Mouse (Mus musculus): Measurements from ENCODE around the gene Crybg3.

Crybg3 gene

DNA sequence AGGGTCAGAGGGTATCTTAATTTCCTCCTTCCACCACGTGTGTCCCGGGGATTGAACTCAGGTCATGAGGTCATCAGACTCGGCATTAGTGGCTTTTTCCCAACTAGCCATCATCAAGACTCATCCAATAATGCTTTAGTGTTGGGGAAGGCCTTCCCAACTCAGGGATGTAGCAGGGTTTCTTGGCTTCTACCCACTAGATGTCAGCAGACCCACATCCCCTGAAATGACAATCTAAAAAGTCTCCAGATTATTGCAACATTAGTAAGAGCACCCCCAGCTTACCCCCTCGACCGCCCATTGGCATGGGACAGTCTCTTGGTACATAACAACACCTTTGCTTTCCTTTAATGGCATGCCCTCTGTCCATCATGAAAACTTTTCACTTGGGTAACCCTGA is 65.1 kb downstream of the Crybg3 start:
- in situ Hi-C loops (cut with MboI, MseI): no loop called here

DNA sequence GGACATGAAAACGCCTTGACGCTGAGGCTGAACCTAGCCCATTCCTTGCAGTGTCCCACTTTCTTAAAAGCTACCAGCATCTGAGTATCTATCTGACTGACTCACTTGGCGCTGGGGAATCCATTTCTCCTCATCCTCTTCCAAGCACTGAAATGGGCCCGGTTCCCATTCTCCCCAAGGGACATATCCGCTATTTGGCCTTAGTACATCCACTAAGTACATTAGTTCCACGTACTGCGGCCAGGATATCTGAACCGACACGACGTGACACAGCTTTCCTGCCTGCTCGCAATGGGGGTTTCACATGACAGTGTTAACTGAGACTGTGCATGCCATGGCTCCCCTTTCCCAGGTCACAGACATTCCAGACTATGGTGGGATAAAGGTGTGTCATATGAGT is 66.4 kb downstream of the Crybg3 start:
- in situ Hi-C loops (cut with MboI, MseI): loop anchor here (5.0 kb wide), 1 partner anchor 38 kb away; no protein-coding TSS in a partner anchor

DNA sequence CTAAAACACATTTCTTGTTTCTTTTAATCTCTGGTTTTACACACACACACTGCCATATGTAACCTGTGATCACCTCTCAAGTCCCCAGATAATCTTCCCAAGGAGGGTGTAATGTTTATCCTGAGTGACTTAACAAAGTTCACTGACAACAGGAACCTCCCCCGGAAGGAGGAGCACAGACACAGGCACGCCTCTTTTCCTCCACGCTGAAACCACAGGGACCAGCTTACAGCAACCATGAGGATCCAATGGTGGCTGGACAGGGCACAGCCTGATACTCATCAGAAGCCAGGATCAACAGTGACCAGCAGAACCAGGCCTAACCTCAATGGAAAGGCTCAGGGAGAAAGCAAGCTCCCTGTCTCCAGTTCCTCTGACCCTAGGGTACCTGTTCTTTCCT is 68.2 kb downstream of the Crybg3 start:
- in situ Hi-C loops (cut with MboI, MseI): loop anchor here (5.0 kb wide), 1 partner anchor 40 kb away; no protein-coding TSS in a partner anchor

DNA sequence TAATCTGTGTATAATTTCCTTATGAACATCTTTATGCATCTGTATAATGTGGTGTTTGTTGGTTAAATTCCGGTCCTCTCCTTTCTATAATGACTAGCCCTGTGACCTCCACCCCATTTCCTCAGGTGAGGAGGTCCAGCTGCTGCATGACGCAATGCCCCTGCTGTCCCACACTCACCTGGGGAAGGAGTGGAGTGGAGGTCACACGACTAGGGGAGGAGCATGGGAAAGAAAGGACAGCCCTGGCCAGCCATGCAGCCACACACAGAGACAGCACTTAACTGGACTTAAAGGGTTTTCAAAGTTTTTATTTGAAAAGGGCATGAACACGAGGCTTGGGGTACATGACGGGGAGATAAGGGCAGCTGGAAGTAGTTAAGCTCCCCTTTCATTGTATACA is 69.5 kb downstream of the Crybg3 start:
- in situ Hi-C loops (cut with MboI, MseI): loop anchor here (5.0 kb wide), 1 partner anchor 41 kb away; no protein-coding TSS in a partner anchor

DNA sequence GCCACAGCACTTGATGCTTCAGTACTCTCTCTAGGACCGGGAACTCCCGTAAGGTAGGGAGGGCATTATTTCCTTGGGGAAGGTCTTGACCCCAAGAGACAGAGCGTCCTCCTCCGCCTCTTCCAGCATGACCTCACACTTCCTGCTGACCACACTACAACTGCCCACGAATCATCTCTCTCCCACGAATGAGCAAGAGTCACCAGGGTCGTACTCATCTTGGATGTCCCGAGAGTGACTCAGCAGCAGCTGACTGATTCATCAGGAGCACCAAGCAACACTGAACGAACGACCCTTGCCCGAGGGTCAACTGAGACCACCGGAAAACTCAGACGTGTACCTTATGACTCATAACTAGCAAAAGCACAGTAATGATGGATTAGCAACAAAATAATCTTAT is 71.2 kb downstream of the Crybg3 start:
- in situ Hi-C loops (cut with MboI, MseI): no loop called here

DNA sequence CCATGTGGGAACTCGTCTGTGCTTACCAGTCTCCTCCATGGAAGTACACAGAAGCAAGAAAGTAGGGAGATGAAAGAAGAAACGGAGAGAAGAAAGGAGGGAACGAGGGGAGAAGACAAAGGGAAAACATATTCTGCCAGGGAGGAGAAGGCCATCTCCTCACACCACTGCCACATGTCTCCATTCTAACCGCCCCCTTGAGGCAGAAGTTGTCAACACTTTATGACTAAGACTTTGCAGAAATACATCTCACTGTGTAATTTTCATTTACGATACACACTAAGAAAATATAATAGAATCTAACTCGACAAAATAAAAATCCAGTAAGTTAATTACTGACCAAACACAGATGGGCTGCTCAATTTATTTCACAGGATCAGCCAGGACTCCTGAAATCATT is 73.8 kb downstream of the Crybg3 start:
- in situ Hi-C loops (cut with MboI, MseI): no loop called here

DNA sequence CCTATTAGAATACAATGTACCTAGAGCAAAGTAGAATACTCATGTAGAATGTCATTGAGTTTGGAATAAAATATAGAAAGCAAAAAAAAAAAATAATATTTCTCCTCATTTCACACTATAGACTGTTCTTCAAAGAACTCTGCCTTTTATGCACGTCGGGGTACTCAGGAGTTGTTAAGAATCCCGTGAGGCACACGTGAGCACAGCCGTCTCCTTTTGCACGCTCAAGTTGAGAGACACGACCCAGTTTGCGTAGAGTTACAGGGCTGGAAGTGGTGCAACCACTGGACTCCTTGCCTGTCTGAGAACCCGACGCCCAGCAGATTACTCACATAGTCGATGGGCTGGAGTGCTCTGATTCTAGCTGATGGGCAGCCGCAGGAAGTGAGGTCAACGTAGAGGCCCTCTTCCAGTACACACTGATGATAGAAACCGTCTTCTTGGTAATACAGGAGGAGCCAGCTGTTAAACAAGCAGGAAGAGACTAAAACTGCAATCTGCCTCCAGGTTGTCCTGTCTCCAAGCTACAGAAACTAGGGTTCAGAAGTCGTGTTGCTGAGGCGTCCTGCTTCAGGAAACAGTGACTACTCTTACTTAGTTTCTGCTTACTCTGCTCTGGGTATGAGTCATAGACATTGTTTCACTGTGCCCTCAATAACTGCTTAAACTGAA is 78.9 kb downstream of the Crybg3 start:
- in situ Hi-C loops (cut with MboI, MseI): no loop called here

DNA sequence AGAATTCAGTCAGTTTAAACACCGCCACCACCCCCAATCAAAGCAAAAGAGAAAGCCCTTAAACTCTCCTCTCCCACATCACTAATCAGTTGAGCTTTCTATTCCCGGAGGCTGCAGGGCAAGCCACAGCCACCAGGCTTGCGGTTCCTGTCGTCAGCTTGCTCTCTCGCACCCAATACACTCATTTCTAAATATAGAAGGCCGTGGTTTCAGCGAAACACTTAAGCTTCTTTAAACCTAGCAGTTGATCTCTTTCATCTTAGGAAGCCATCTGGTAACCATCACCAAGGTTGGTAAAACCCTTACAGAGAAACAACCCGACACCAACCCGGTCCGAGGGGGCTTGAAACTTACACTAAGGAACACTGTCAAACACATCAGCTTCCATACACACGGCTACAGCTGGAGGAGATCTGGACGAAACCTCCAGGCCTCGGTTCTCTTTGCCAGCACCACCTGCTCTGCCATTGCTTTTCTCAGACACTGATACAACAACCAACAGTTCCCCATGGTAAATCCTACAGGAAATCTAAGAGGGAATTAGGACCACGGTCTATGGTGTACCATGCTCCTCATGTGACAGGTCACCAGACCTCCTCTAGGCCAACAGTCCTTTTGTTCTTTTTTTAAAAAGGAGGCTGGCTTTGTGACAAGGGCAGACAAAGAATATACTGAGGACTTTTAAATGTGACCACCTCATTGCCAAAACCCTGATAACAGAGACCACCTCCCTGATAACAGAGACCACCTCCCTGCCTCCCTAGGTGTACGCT is 83.1 kb downstream of the Crybg3 start:
- in situ Hi-C loops (cut with MboI, MseI): loop anchor here (5.0 kb wide), 1 partner anchor 50 kb away; no protein-coding TSS in a partner anchor

DNA sequence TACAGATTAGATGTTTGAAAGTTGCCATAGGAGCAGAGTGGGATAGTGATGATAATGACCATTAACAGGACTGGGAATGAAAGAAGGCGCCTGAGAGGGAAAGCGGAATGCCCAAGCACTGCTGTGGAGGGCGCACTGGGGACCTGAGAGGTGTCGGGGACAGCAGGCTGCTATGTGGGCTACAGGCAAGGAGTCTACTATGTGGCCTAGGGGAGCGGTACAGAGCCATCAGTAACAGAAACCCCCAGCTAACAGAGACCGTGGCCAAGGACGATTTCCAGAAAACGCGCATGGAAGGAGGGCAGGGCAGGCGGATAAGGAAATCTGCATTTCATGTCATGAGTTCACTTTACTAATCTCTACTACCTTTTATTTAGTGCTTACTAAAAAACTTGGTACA is 83.8 kb downstream of the Crybg3 start:
- in situ Hi-C loops (cut with MboI, MseI): loop anchor here (5.0 kb wide), 1 partner anchor 50 kb away; no protein-coding TSS in a partner anchor

DNA sequence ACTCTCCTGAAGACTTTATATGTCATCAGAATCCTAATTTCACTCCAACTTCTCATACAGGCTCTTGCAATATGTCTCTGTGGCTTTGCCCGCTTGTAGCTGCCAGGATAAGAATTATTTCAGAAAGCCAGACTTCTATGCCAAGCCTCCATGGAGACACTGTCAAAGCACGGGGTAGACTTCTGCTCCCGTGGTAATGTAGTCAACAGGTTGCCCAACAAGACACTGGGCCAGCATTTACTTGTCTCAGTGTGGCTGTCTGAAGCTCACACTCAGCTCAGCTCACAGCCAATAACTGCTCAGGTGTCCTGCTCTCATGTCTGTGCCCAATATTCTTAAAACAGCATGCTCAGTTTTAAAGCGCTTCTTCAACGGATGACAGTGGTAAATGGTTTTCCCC is 85.6 kb downstream of the Crybg3 start:
- in situ Hi-C loops (cut with MboI, MseI): loop anchor here (5.0 kb wide), 1 partner anchor 48 kb away; no protein-coding TSS in a partner anchor

DNA sequence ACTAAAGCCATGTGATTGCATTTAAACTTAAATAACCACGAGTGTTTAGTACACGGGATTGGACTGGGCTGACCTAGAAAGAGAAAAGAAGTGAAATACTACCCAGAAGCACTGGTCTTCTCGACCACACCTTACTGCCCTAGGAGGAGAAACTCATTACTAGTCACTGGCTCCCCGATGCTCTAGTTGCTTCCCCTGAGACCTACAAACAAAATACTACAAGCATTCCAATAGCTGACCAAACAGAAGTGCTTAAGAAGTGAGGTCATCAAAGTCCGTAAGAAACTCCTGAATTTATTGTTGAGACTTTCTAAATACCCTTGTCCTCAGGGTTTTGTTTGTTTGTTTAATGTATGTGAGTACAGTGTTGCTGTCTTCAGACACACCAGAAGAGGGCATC is 90.9 kb downstream of the Crybg3 start:
- in situ Hi-C loops (cut with MboI, MseI): no loop called here

DNA sequence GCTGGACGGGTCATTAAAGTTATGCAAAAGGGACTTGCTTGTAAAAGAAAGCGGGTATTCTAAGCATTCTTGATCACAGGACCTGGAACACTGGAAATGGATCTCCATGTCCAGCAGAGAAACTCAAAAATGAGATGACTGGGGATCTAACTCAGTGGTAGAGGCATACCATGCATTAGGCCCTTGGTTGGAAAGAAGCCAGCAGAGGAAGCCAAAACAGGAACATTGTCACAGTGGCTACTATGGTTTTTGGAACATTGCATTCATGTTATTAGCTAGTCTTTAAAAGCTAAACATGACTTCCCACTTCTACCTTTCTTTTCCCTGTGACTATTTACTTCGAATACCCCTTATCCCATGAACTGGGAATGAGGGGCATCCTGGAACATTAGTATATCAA is 101.6 kb downstream of the Crybg3 start:
- in situ Hi-C loops (cut with MboI, MseI): no loop called here

DNA sequence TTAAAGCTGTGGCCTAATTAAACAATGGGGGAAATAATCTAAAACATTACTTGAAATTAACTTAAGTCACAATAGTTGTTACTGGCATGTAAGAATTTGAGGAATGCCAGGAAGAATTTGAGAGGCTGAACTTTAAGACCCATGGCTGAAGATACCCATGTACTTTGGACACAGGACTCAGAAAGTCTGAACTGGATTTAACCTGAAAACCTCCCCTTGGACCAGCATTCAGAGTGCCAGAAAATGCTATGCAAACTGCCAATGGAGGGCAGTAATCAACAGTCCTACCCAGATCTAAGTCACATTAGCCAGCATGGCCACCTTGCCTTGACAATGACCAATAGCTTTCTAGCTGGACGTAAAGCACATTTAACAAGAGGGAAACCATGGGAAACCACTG is 102.8 kb downstream of the Crybg3 start:
- in situ Hi-C loops (cut with MboI, MseI): no loop called here

DNA sequence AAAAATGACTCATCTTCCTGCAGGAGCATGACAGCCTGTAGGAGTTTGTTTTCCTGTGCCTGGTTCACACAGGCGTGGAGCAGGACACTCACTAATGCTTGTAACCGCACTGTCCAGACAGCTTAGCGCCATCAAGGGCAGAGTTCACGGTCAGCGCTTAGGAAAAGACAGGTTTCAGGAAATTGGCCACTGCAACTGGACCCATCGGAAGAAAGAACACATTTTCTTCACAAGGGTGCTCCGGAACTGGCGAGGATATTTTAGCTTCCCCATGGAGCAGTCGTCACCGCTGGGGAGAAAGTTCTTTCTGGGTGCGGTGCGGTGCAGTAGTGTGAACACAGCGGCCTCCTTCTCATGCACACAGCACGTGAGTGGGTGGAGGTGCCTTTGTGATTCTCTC is 107.6 kb downstream of the Crybg3 start:
- in situ Hi-C loops (cut with MboI, MseI): no loop called here

DNA sequence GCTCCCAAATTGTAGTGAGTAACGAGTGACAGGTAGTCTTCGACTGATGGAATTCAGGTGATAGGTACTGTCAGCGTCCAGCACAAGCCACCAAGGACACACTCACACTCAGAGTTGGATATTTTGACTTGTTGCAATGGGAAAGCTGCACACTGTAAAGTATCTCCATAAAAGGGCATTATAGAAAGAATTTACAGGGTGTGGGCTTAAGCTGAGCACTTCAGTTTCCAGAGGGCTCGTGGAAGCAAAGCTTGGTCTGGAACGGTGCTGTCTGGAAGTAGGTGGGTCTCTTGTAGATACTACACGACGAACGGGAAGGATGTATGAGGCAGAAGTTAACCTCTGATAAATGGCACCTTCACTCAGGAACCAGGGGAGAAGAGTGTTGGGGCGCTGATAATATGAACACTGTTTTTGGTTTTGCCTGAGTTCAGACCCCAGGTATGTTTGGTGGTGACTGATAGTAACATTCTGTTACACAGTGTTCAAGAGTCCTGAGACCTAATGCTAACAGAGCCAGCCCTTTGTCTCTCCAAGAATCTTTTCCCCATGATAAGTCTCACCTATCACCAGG is 112.7 kb downstream of the Crybg3 start:
- in situ Hi-C loops (cut with MboI, MseI): no loop called here

DNA sequence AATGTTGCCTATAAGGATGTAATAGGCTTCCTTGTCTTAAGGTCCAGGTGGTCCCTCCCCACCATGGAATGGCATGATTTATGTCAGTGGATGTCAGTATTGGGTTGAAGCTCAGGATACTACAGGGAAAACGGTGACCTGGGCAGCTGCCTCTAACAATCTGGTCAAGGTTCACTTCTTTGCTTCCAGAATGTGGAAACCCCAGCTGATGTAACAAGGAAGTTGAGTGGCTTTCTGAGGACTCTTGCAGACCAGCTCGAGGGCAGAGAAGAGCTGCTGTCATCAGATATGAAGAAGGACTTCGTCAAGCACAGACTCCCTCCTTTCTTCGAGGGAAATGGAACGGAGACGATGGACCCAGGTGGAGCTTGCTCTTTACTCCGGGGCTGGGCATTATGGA is 113.5 kb downstream of the Crybg3 start:
- in situ Hi-C loops (cut with MboI, MseI): no loop called here

DNA sequence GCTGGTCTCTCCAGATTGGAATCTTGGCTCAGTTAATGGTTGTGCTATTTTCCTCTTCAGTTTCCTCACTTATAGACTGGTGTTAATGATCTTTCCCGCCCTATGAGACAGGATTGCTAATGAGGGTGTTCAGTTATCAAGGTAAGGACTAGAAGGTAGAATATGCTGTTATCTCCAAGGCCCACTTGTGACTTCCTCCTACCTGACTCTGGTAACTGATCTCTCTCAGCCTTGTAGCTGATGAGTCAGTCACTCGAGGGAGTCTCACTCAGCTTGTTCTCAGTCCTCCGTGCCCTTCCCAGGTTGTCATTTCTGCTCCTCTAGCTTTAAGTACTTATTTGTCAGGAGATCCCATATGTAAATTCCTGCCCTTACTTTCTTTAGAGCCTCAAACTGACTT is 122.8 kb downstream of the Crybg3 start:
- in situ Hi-C loops (cut with MboI, MseI): loop anchor here (5.0 to 10.0 kb wide), 2 partner anchors 124 to 793 kb away; partner anchors contain the start of gene Crybg3

DNA sequence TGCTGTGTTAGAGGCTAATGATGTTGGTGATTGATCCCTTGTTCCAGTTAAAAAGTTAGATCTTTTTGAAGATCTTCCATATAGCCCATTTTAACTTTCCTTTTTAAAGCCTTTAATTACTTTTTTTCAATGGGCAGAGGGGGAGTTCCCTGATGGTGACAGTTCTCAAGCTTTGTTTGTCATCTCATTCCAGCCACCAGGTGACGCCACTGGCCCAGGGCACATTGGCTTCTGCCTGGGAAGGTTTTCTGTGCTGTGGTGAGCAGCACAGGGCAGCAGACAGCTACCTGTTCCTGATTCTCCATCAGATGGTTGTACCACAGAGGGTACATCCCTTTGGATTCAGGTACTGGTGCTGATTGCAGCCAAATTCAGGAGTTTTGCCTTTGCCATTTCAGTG is 126.0 kb downstream of the Crybg3 start:
- in situ Hi-C loops (cut with MboI, MseI): loop anchor here (5.0 to 10.0 kb wide), 2 partner anchors 128 to 790 kb away; partner anchors contain the start of gene Crybg3

DNA sequence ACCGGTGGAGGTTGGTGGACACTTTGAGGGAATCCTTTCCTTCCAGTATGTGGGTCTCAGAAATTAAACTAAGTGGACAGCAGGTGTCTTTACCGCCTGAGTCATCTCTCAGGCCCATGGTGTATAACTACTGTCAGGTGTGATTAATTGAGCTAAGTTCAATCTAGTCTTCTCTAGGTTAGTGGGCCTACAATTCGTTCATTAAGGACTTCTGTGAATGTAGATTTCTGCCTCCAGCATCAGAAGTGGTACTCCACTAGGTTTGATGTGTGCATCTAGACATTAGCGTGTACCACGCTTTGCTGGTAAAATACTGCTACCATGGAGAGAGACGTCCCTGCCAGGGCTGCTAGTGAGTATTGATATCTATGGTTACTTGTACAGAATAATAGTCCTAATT is 128.2 kb downstream of the Crybg3 start:
- in situ Hi-C loops (cut with MboI, MseI): loop anchor here (10.0 kb wide), 1 partner anchor 788 kb away; no protein-coding TSS in a partner anchor

DNA sequence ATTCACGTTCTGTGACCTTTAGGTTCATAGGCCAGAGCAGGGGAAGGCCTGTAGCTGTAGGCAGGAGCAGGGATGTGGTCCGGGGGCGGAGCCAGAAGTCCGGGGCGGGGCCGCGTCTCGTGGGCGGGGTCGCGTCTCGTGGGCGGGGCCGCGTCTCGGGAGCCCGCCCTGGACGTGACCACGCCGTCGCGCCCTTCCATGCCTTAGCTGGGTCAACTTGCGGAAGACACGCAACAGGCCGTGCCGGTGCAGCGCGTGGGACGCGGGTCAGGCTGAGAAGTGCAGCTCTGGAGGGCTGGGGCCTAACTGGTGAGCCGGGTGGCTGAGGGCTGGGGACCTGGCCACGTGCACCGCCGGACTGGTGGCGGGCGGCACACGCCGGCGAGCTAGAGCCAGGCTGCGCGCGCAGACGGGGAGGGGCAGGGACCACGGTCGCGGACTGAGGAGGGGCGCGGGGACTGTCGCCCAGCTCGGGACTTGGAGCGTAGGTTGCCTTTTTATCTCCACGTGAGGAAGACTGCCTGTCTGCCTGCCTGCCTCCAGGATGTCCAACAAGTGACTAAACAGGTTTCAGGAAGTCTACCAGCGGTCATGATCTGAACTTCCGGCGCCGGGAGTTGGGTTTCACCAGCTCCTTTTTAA is 129.0 kb downstream of the Crybg3 start, which contains the start of gene Riox2:
Gene Riox2, plus strand, starts transcription at position 139 of the 642 bp plus-strand sequence.
- in situ Hi-C loops (cut with MboI, MseI): loop anchor here (10.0 kb wide), 1 partner anchor 787 kb away; no protein-coding TSS in a partner anchor

DNA sequence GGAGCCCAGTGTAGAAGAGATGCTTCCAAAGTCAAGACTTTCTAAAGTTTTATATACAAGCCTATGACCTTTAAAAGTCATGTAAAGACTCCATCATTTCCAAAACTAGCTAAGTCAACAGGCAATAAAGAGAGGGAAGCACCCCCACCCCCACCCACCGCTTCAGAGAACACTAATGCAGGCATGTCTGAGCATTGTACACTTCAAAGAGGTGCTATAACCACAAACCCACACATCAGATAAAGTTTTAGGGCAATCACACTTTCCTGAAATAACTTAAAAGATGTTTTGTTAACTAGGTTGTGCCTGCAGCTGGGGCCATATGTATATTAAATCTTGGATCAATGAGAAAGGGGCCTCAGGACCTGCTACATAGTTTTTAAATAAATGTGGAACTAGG is 130.9 kb downstream of the Crybg3 start:
- in situ Hi-C loops (cut with MboI, MseI): loop anchor here (5.0 to 10.0 kb wide), 3 partner anchors 47 to 785 kb away; no protein-coding TSS in a partner anchor

DNA sequence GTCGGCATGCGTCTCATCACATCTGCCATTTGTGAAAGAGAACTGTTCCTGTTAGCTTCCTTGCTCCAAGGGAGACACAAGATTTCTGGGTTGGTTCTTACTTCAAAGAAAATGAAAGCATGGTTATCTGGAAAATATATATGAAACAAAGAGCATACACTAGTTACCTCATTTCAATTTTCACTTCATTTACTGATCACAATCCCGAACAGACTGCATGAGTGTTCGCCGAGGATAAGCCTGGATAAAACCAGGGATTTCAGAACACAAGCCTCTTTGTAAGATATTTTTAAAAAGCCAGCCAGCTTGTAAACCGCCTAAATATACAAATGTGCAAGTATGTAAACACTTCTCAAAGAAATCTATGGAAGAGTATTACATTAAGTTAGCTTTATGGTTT is 136.8 kb downstream of the Crybg3 start:
- in situ Hi-C loops (cut with MboI, MseI): no loop called here

All from regulatory T cell (primary cell).